Mouse (Mus musculus) testis, adult 2 months (tissue): Measurements from ENCODE around the gene Cacna1a.
"Not testable (repeated sequence)": the region's sequence is repeated elsewhere in the genome, so short reads cannot be mapped to it uniquely, and the experiment has no call there.

Experiments
- CTCF ChIP-seq: fragments of 200-500 bp; IDR thresholded peaks from 2 replicates; pipeline ENCODE4 v1.5.1; 2012; ENCODE audit warnings: low read depth, mild to moderate bottlenecking, inconsistent platforms, low read length, moderate library complexity; ENCODE audit not compliant: control insufficient read depth, insufficient read depth, insufficient replicate concordance
- POLR2A ChIP-seq: fragments of 200-500 bp; IDR thresholded peaks from 2 replicates; pipeline ENCODE4 v1.6.1; 2012; ENCODE audit warnings: low read depth, mild to moderate bottlenecking, inconsistent platforms, low read length, moderate library complexity; ENCODE audit not compliant: control insufficient read depth

- not testable (repeated sequence) for TF ChIP-seq POLR2A, CTCF
Observed at GRCm38 (mm10) chr8:84623425-84623824, 235.2 kb downstream of the Cacna1a start.
